10 mouse cellular contexts compared by ENCODE assay signal in the genomic region with DNA sequence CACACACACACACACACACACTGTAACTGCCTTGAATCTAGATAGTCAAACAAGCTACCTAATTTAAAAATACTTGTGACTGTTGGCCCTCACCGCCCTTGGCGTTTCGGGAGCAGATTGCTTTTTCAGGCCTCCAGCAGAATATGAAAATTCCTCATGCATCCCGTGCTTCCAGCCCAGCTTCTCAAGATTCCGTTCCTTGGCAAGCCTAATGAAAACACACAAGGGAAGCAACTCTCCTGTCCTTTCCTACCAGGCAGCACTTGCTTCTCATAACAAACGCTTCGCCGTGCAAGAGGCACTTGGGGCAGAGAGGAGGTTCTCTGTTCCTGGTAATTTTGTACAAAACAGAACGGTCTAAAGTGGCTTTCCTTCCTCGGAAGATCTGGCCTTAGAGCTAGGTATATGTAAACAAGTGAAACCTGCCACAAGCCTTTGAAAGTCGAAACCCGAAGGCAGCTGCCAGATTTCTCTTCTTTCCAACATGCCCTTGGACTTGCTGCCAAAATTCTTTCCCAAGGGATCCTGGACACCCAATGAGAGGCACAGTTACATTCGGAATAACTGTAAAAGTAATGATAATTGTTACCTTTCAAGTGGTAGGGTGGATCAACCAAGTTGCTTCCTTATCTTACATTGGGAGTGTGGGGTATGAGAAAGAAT.
A peak's percentile ranks its signal among the peaks of the same experiment; 100 is the strongest.
DNase-seq lines count a peak whose midpoint lies in the region; ATAC-seq and TF ChIP-seq lines count a peak whose summit lies in the region.
"Had no signal": no experiment of that assay in that cellular context is flagged by ENCODE, and none has a peak within 500 bp of the region (broad histone marks: within the 10 kb centered on the region; RNA-seq: fewer than 3 reads in every experiment).

No protein-coding gene starts in this region.

- H3K4me3 ChIP-seq in heart, adult 2 months, result peak overlapping the region; percentile 38
- no peak overlapping the region for H3K4me3 ChIP-seq in heart, embryonic 11.5 days (ENCODE audit: low read depth, low read length)
- no peak overlapping the region for H3K4me3 ChIP-seq in forebrain, postnatal 0 days (ENCODE audit: low read depth, low read length)
- H3K4me3 ChIP-seq: hindbrain, embryonic 13.5 days had no signal

- H3K79me2 ChIP-seq in heart, adult 2 months (replicated peaks; ENCODE audit: control insufficient read depth, insufficient read depth, low read length), result peaks cover 3% of the 10 kb centered on the region

- 0 out of 2 replicates have a peak, but pooled peaks cover 3% of the 10 kb centered on the region for H3K9me3 ChIP-seq in heart, embryonic 11.5 days (replicated peaks; ENCODE audit: control insufficient read depth, low read length)
- H3K9me3 ChIP-seq in forebrain, postnatal 0 days (ENCODE audit: low read length), result 0 out of 2 replicates have a peak, but pooled peaks cover 6% of the 10 kb centered on the region

- 12% methylated on average over 13 of the region's 13 CpGs for WGBS in heart, adult 2 months
- 64% methylated on average over 13 of the region's 13 CpGs for WGBS in heart, embryonic 11.5 days (ENCODE audit: insufficient replicate concordance)
- WGBS in forebrain, postnatal 0 days, result 50% methylated on average over 13 of the region's 13 CpGs

- no peak for TF ChIP-seq POLR2A in heart, adult 2 months (IDR thresholded peaks at IDR 0.05; ENCODE audit: insufficient read depth, low read depth, low read length)

- no peak for TF ChIP-seq CTCF in heart, adult 2 months (IDR thresholded peaks at IDR 0.05)
- no peak for TF ChIP-seq CTCF in forebrain, postnatal 0 days (IDR thresholded peaks at IDR 0.05; ENCODE audit: low read depth)

- H3K27ac ChIP-seq in heart, adult 2 months, result peak overlapping the region; percentile 94
- H3K27ac ChIP-seq in heart, embryonic 11.5 days (ENCODE audit: low read depth, low read length), result no peak overlapping the region
- H3K27ac ChIP-seq in forebrain, postnatal 0 days (ENCODE audit: low read depth, low read length), result no peak overlapping the region
- H3K27ac ChIP-seq: hindbrain, embryonic 13.5 days had no signal

- peak; percentile 49 to 71 for DNase-seq in heart, adult 2 months
- DNase-seq in adrenal gland, adult 8-10 months, result peak; percentile 52
- peak; percentile 61 for DNase-seq in gastrocnemius, postnatal 25 days
- DNase-seq in lung, postnatal 10 days, result peak; percentile 45
- DNase-seq in right cerebral cortex, adult 18-20 months, result no peak
- no peak for DNase-seq in urinary bladder, postnatal 36 days (ENCODE audit: low spot score in 2 of 2)
- DNase-seq in forebrain, postnatal 0 days, result no peak
- DNase-seq: right cerebral cortex, postnatal 25 days had no signal

- intact Hi-C loops in heart, adult 2 months (cut with DNase I), result loop anchor here (2.0 kb wide), 1 partner anchor 23 kb away; no protein-coding TSS in a partner anchor

- peaks cover 16% of the 10 kb centered on the region for H3K36me3 ChIP-seq in heart, adult 2 months (ENCODE audit: control insufficient read depth, insufficient read depth, low read length)
- H3K36me3 ChIP-seq in heart, embryonic 11.5 days (ENCODE audit: control insufficient read depth, insufficient read depth, low read length), result no peaks in the 10 kb centered on the region; the same call in 1 of the 2 replicates
- H3K36me3 ChIP-seq in forebrain, postnatal 0 days (ENCODE audit: insufficient read depth), result no peaks in the 10 kb centered on the region
- H3K36me3 ChIP-seq: hindbrain, embryonic 13.5 days had no signal

- no peak for ATAC-seq in heart, embryonic 11.5 days (replicated peaks; ENCODE audit: insufficient number of reproducible peaks, low FRiP score, low TSS enrichment)
- ATAC-seq in forebrain, postnatal 0 days, result no peak

- no peak for TF ChIP-seq EP300 in heart, adult 2 months (IDR thresholded peaks at IDR 0.05; ENCODE audit: insufficient read depth, low read depth, low read length)

- peak overlapping the region; percentile 53 for H3K9ac ChIP-seq in heart, adult 2 months (ENCODE audit: low read depth, low read length)
- no peak overlapping the region for H3K9ac ChIP-seq in heart, embryonic 11.5 days (ENCODE audit: low read depth, low read length)
- H3K9ac ChIP-seq in forebrain, postnatal 0 days, result no peak overlapping the region
- H3K9ac ChIP-seq: hindbrain, embryonic 13.5 days had no signal

- H3K4me2 ChIP-seq in heart, embryonic 11.5 days, result no peak overlapping the region
- no peak overlapping the region for H3K4me2 ChIP-seq in forebrain, postnatal 0 days (ENCODE audit: low read depth)
- H3K4me2 ChIP-seq: hindbrain, embryonic 13.5 days had no signal

- peaks cover 28% of the 10 kb centered on the region for H3K4me1 ChIP-seq in heart, adult 2 months (ENCODE audit: control insufficient read depth, insufficient read depth, low read length)
- 0 out of 2 replicates have a peak, but pooled peaks cover 5% of the 10 kb centered on the region for H3K4me1 ChIP-seq in heart, embryonic 11.5 days (ENCODE audit: control insufficient read depth, insufficient read depth, low read length)
- no peaks in the 10 kb centered on the region for H3K4me1 ChIP-seq in forebrain, postnatal 0 days (ENCODE audit: insufficient read depth)
- H3K4me1 ChIP-seq: hindbrain, embryonic 13.5 days had no signal

- no peaks in the 10 kb centered on the region for H3K27me3 ChIP-seq in heart, adult 2 months (ENCODE audit: control insufficient read depth, insufficient read depth, low read length)
- H3K27me3 ChIP-seq in heart, embryonic 11.5 days (ENCODE audit: control insufficient read depth, insufficient read depth, low read length), result no peaks in the 10 kb centered on the region
- H3K27me3 ChIP-seq in forebrain, postnatal 0 days (ENCODE audit: insufficient read depth, low read length), result no peaks in the 10 kb centered on the region

Comparison
In these comparisons a context has a peak if more than half of its experiments do, and no peak if none do; other contexts are left out.
1. DNase-seq: peak in heart, adult 2 months (2 of 2), adrenal gland, adult 8-10 months (single experiment), gastrocnemius, postnatal 25 days (single experiment) and lung, postnatal 10 days (single experiment); none in right cerebral cortex, adult 18-20 months (single experiment), urinary bladder, postnatal 36 days (0 of 2) and forebrain, postnatal 0 days (single experiment).